Mouse (Mus musculus) right cerebral cortex, postnatal 14 days (tissue): ENCODE data around the gene Ascc2.

Experiments
- DNase-seq: peaks from one replicate; pipeline ENCODE4 v3.0.0; 2022

Ascc2 gene

DNA sequence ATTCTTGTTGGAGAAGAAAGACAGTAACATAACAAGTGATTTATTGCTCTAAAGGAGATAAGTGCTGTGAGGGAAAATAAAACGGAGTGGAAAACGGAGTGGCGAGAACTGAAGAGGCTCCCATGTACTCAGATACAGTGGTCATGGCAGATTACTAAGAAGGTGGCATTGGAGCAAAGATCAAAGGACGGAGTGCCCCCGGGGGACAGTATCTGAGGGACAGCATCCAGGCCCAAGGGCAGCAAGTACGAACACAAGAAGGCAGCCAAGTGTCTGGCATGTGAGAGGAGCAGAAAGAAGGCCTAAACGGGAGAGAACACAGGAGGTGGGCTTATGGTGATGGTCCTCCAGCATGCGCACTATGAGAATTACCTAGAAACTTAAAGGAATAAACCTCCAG lies 84.2 kb downstream of the Ascc2 start:
- no peak for DNase-seq

DNA sequence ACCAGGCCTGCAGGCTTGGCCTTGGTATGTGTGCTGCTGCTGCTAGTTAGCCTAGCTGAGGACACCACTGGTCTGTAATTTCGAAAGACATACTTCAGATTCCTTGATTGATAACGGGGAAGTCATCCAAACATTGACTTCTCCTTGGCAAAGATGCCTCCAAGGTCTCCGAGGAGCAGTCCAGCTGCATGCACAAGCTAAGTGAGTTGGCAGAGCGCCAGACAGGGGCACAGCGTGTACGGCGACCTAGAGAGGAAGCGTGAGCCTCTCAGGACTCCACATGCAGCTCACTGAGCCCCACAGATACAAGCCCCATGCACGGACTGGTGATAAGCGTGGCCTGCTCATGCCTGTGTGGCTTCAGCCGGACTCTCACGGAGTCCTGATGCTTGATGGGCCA lies 92.1 kb downstream of the Ascc2 start:
- DNase-seq = peak; percentile 51

GRCm38 (mm10) chr11:4730096-4730495 lies 92.5 kb downstream of the Ascc2 start:
- no peak for DNase-seq

DNA sequence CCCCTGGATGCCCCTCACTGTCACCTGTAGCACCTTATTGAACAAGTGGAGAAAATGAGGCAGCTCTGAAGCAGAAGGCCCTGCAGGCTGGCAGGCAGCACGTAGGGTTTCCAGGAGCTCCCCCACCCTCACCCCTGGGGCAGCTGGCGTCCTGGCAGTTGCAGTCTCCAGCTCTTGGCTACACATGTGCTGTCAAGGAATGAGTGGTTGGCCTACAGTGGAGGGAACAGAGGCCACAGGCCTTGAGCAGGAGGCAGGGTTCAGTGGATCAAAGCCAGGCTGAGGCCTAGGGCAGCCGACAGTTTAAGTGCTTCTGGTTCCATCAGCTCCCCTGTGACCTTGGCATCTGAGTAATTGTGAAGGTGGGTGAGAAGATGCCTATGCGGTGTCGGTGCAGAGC lies 93.4 kb downstream of the Ascc2 start:
- DNase-seq = no peak

DNA sequence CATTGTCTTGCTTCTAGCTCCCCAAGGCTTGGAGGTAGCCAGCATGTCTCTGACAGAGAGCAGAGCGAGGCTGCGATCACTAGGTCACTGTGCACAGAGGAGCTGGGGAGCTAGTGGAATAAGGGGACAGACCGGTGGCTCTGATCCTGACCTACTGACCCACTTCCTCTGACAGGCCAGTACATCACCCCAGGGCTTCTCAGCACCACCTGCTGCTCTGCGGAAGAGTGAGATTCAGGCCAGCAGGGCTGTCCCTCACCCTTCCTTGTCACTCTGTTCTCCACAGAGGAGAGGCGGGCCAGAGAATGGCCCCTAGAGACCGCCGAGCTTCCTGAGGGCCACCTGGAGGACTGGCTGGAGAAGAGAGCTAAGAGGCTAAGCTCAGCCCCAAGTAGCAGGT lies 94.2 kb downstream of the Ascc2 start:
- DNase-seq = no peak

DNA sequence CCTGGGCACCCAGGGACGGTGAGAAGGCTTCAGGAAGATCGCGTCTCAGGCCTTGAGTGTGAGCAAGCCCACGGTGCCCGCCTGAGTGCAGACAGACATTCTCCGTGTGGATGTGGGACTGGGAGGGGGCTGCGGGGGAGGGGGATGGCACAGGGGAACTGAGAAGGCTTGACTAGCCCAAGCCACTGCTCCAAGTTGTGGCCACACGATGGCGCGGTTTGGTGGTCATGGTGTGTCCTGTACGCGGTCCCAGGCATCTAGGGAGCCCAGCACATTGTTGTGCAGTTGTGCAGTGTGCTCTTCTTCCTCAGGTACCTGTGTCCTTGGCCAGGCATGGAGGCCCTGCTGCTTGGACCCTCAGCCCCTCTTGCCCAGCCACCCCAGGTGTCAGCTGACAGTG lies 96.6 kb downstream of the Ascc2 start:
- no peak for DNase-seq
